Mouse (Mus musculus) mouse trophoblast stem cell (cell line): ENCODE results near the gene Dnal4.

ENCODE experiments used
- in situ Hi-C, 2 experiments: fragments of 300-500 bp; cut with MseI, MboI; formaldehyde crosslinking; loops; 2 replicates in 1 of 2; 3 replicates in 1 of 2; pipeline ENCODE4 v1.15.1; 2025

The Dnal4 gene

DNA sequence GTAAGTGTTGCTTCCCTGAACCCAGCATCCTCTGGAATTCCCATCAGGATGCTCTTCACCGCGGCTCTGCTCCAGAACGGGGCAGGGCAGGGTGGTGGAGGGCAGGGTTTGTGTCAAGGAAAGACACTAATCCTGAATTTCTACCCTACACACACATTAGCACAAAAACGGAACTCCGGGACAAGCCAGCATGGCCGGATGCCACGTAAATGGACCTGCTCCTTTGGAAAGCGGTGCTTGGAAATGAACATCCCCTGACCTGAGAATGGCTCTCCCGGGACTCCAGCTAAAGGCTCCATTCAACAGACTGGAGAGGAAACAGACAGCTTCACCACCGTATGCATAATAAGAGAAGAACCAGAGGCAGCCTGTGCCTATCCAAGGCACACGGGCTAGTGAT, 23.1 kb upstream of the Dnal4 start:
- in situ Hi-C loops: no loop called here

DNA sequence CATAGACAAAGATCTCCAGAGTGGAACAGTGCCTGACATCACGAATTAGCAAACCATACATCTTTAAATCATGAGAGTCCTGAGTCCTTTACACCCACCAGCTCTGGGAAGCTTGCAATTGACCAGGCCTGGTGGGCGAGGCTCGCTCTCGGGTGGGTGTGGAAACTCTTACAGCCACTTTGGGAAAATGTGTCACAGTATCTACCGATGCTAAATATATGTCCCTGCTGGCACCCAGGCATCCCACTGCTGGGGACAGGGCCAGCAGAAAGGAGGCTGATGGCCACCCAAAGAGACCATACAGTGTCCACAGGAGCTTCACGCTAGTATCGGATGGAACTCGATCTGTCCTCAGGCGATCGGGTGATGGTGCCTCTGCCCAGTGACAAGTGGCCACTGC, 20.9 kb upstream of the Dnal4 start:
- in situ Hi-C loops: no loop called here

DNA sequence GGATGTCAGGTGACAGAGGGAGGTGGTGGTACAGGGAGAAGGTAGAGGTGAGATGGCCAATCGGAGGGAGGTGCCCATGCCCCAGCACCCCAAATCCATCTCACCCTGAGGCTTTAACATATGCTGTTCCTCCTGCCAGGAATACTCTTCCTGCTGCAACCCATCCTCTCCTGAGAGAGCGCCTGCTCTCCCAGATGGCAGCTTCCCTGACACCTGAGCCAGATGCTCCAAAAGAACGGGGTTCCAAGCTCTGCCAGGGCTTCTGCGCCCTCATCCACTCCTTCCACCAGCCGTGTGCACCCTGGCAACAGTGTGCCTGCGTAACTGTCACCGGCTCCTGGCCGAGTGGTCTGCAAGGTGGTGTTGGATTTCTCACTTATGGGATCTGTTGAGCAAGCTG, 20.0 kb upstream of the Dnal4 start:
- in situ Hi-C loops: no loop called here

- in situ Hi-C loops: no loop called here
These were observed 19.4 kb upstream of the Dnal4 start for GRCm38 (mm10) chr15:79797096-79797495.

- in situ Hi-C loops: no loop called here
These were observed 18.6 kb upstream of the Dnal4 start for GRCm38 (mm10) chr15:79796256-79796655.

- in situ Hi-C loops: no loop called here
These were observed 16.5 kb upstream of the Dnal4 start for GRCm38 (mm10) chr15:79794173-79794572.

GRCm38 (mm10) chr15:79793076-79793475, 15.4 kb upstream of the Dnal4 start:
- in situ Hi-C loops: no loop called here

- in situ Hi-C loops: no loop called here
These were observed 14.8 kb upstream of the Dnal4 start for GRCm38 (mm10) chr15:79792455-79792854.

- in situ Hi-C loops: no loop called here
These were observed 13.9 kb upstream of the Dnal4 start for GRCm38 (mm10) chr15:79791502-79791901.

- in situ Hi-C loops: no loop called here
These were observed 13.3 kb upstream of the Dnal4 start for GRCm38 (mm10) chr15:79790905-79791304.

DNA sequence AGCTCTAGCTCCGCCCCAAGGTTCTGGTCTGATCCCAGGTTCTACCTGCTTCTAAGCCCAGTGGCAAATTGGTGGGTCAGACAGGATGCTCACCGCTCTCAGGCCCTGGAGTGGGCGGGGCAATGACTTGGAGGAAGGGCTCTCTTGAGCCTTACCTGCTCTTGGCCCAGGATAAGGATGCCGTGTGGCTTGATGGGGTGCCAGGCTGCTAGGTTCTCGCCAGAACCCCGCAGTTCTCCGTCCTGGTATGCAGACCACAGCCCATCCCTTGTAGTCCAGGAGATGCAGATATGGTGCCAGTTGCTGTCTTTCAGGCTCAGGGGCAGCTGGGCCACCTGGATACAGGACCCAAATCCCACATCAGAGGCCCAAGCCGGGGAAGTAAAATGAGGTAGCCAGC, 12.5 kb upstream of the Dnal4 start:
- in situ Hi-C loops: no loop called here

- in situ Hi-C loops: no loop called here
These were observed 10.2 kb upstream of the Dnal4 start for GRCm38 (mm10) chr15:79787815-79788214.

- in situ Hi-C loops: no loop called here
These were observed 7.4 kb upstream of the Dnal4 start for GRCm38 (mm10) chr15:79785056-79785455.

GRCm38 (mm10) chr15:79775662-79776061, 2.0 kb downstream of the Dnal4 start:
- in situ Hi-C loops: no loop called here

- in situ Hi-C loops: no loop called here
These were observed 3.3 kb downstream of the Dnal4 start for GRCm38 (mm10) chr15:79774117-79775027.

- in situ Hi-C loops: no loop called here
These were observed 6.9 kb downstream of the Dnal4 start for GRCm38 (mm10) chr15:79770629-79771240.

DNA sequence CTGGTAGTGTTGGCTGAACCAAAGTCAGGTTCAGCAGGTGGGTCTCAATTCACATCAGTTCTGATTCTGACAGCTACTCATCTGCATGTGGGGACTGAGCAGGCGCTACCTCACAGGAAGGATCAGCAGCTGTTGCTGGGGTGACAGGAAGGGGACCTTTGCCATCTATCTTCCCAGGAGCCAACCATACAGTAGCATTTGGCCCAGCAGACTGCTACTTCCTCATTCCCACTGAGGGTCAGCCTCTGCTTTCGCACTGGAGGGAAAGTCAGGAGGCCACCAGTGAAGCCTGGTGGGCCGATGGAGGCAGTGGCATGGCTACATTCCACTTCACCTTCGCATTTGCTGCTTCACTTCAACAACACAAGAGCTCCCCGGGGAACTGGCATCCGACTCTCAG, 9.3 kb downstream of the Dnal4 start:
- in situ Hi-C loops: no loop called here

DNA sequence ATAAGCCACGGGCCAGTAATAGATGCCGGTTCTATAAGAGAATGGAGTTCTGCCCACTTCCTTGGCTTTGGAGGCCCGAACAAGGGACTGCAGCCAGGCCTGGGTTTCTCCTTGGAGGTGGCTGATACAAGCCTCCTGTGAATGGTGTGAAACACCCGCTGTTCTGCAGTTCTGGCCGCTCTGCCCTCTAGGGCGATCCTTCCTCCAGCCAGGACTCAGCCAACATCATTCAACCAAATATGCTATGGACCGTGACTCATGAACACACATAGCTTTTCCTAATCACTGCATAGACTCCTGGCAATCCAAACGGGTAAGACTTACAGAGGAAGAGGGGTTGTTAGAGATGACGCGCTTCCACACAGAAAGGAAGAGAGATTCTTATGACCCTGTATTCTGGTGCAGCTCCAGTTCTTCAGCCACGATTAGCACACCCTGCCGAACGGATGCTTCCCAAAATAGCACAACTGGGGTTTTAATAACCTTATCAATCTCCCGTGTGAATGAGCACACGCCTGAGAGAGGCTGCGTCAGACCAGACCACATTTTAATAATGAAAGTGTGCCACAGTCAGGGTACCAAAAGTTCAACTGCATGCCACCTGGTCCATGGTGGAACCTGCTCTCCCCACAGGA, 10.2 kb downstream of the Dnal4 start:
- in situ Hi-C loops: no loop called here

GRCm38 (mm10) chr15:79766586-79767071, 11.0 kb downstream of the Dnal4 start:
- in situ Hi-C loops: no loop called here

DNA sequence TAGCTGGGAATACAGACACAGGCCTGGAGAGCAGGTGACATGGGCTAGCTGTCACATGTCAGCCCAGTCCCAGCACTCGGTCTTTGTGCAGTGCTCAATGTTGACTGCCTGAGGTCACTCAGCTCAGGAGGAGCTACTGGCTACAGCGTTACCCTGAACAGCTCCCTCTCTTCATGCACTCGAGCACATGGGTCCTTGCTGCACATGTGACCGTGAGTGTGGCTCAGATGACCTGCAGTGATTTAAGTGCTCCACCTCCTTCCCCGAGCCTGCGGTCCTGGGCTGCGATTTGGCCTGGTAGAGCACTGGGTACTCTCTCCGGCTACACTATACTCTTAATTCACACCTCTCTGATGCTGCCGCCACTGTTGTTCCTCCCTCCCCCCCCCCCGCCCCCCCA, 11.5 kb downstream of the Dnal4 start:
- in situ Hi-C loops: no loop called here

DNA sequence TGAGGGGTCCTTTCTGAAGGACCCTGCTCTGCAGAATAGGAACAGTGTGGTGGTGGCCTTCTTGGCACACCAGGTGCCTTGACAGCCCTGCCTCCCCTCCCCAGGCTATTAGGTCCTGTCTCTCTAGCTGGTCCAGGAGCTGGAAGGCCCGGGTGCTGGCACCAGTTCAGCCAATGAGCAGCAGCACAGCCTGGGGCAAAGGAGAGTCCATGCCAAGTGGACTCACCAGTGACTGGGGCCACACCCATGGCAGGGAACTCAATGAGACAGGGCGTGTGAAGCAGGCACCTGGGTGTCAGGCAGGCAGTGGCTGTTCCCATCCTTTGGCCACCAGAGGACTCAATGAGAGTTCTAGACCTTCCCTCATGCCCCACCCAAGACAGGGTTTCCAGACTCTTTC, 12.3 kb downstream of the Dnal4 start:
- in situ Hi-C loops: no loop called here

DNA sequence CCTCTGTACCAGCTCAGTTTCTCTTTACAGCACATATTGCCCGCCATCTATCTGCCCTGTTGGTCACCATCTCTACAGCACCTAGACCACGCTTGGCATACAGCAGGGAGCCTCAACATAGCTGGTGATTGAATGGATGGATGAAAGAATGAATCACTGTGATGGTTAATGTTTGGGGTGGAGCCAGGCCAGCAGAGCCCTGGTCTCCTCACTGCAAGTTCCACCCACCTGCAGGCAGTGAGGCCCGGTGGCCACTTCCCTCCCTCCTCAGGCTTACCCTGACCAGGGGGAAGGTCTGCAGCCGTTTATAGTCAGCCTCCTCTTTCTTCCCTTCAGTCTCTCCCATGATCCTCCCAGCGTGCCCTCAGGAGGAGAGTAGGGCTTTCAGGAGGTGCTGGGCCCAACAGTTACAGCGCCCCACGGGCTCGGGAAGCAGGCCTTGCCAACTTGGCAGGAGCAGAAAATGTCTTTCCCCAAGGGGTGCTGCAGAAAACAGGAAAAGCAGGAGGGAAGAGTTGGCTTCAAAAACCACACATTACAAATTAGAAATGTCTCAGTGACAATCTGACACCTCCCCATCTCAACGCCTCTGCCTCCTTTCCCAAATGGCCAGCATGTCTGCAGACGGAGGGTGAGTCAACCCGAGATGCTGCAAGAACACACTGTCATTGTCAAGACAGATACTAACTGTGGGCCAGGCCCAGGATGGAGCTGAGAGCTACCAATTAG, 12.9 kb downstream of the Dnal4 start:
- in situ Hi-C loops: no loop called here
